Mouse (Mus musculus) layer of hippocampus, postnatal 25 days (tissue): ENCODE measurements at regions not wholly inside any gene's neighbourhood (a gene's known extent, or its start where the extent isn't known, plus 50 kb on each side); places are given as distances from the start of the nearest gene placed in this dataset.

Source experiments
- DNase-seq, 2 experiments: peaks; one replicate each; pipeline ENCODE4 v3.0.0; 2022; ENCODE audit warnings: mixed read lengths in 2 of 2, low spot score in 1 of 2; ENCODE audit errors: extremely low spot score in 1 of 2

- no peak for DNase-seq
Observed at GRCm38 (mm10) chr10:119026291-119026690, 156.3 kb upstream of the Dyrk2 start.

- DNase-seq: no peak
Observed at GRCm38 (mm10) chr10:119024425-119024824, 154.4 kb upstream of the Dyrk2 start.

GRCm38 (mm10) chr10:119019082-119019481, 149.1 kb upstream of the Dyrk2 start:
- no peak for DNase-seq

GRCm38 (mm10) chr10:119018490-119018889, 148.5 kb upstream of the Dyrk2 start:
- no peak for DNase-seq

- no peak for DNase-seq
Observed at GRCm38 (mm10) chr10:119016104-119016503, 146.1 kb upstream of the Dyrk2 start.

- DNase-seq: no peak
Observed at GRCm38 (mm10) chr10:119015311-119016055, 145.5 kb upstream of the Dyrk2 start.

- DNase-seq: no peak
Observed at GRCm38 (mm10) chr10:119014731-119015130, 144.7 kb upstream of the Dyrk2 start.

- no peak for DNase-seq
Observed at GRCm38 (mm10) chr10:119013758-119014157, 143.7 kb upstream of the Dyrk2 start.

GRCm38 (mm10) chr10:119011511-119011910, 141.5 kb upstream of the Dyrk2 start:
- DNase-seq: no peak

GRCm38 (mm10) chr10:119010884-119011283, 140.9 kb upstream of the Dyrk2 start:
- no peak for DNase-seq

- no peak for DNase-seq
Observed at GRCm38 (mm10) chr10:119006866-119007575, 137.0 kb upstream of the Dyrk2 start.

GRCm38 (mm10) chr10:119005491-119005890, 135.5 kb upstream of the Dyrk2 start:
- no peak for DNase-seq

GRCm38 (mm10) chr10:119004426-119004825, 134.4 kb upstream of the Dyrk2 start:
- DNase-seq: no peak

GRCm38 (mm10) chr10:119003839-119004238, 133.8 kb upstream of the Dyrk2 start:
- DNase-seq: no peak

- no peak for DNase-seq
Observed at GRCm38 (mm10) chr10:119003042-119003441, 133.0 kb upstream of the Dyrk2 start.

GRCm38 (mm10) chr10:119001895-119002294, 131.9 kb upstream of the Dyrk2 start:
- no peak for DNase-seq

- DNase-seq: no peak
Observed at GRCm38 (mm10) chr10:119001000-119001780, 131.2 kb upstream of the Dyrk2 start.

- no peak for DNase-seq
Observed at GRCm38 (mm10) chr10:118998966-118999365, 129.0 kb upstream of the Dyrk2 start.

GRCm38 (mm10) chr10:118997034-118997433, 127.0 kb upstream of the Dyrk2 start:
- DNase-seq: no peak

GRCm38 (mm10) chr10:118993819-118994574, 124.0 kb upstream of the Dyrk2 start:
- DNase-seq: no peak
